Mouse (Mus musculus) regulatory T cell (primary cell): ENCODE measurements around the gene Hist1h3f.
"Not testable (repeated sequence)": the region's sequence is repeated elsewhere in the genome, so short reads cannot be mapped to it uniquely, and the experiment has no call there.

Source experiments
- in situ Hi-C: fragments of 300-600 bp; cut with MboI, MseI; formaldehyde crosslinking; loops from one replicate; pipeline ENCODE4 v1.15.1; 2025; ENCODE audit warnings: high pct_unique_total_duplicates

Gene Hist1h3f

DNA sequence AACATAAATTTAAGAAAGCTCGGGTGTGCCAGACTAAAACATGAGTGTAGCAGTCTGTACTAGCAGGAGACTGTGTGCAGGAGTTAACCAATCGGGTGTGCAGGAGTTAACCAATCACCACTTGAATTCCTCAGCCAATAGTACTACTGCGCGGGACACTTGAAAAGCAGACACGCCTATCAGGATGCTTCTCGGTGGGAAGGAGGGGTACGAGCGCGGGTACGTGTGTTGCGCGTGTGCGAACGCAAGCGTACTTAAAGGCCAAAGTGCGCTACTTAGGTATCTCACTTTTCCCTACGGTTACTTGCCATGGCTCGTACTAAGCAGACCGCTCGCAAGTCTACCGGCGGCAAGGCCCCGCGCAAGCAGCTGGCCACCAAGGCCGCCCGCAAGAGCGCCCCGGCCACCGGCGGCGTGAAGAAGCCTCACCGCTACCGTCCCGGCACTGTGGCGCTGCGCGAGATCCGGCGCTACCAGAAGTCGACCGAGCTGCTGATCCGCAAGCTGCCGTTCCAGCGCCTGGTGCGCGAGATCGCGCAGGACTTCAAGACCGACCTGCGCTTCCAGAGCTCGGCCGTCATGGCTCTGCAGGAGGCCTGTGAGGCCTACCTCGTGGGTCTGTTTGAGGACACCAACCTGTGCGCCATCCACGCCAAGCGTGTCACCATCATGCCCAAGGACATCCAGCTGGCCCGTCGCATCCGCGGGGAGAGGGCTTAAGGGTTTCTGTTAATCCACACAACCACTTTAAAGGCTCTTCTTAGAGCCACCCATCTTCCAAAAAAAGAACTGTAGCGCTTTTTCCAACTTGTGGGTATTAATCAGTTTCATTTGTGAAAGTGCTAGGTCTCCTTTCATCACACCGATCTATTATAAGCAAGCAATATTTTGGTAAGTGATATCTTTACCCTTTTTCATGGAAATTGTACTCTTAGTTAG is 8.4 kb upstream of the Hist1h3f start, which contains the start of gene Hist1h3g:
Hist1h3g (plus strand) TSS at position 286 of the 939 bp plus-strand sequence.
- in situ Hi-C loops = loop anchor here (10.0 kb wide), 2 partner anchors 49 to 1501 kb away; partner anchors contain the start of genes Hist1h2ah, Hist1h2bk and Hist1h4d

- in situ Hi-C loops = loop anchor here (10.0 kb wide), 2 partner anchors 49 to 1501 kb away; partner anchors contain the start of genes Hist1h2ah, Hist1h2bk and Hist1h4d
These were observed 7.6 kb upstream of the Hist1h3f start for GRCm38 (mm10) chr13:23536076-23536822.

DNA sequence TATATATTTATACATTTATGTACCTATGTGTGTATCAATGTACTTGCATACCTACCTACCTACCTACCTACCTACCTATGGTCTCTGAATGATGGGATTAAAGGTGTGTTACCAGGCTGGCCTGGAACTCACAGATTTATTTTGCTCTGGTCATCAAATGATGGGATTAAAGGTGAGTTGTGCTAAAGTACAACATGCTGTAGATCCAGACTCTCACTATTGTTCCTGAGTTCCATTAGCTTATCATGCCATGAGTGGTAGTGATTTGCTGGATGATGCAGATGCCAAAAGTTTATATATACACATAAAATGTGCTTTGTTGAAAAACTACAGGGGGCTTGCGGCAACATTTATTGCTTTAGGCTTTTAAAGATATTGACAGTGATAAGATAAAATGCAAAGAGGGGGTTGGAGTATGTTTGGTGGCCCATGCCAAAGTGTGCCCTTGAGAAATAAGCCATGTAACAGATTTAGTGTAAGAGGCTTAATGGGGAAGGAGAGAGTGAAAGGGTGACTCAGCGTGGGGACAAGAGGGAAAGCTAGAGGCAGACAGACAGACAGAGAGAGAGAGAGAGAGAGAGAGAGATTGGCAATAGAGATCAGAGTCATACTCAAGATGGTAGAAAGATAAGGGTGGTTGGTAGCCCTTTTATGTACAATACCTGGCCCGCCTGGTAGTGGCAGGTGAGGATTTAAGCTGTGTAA is 6.7 kb upstream of the Hist1h3f start:
- in situ Hi-C loops = loop anchor here (10.0 kb wide), 2 partner anchors 48 to 1502 kb away; partner anchors contain the start of genes Hist1h2ah, Hist1h2bk and Hist1h4d

GRCm38 (mm10) chr13:23538249-23538648 is 5.6 kb upstream of the Hist1h3f start:
- in situ Hi-C loops = loop anchor here (10.0 kb wide), 2 partner anchors 47 to 1503 kb away; partner anchors contain the start of genes Hist1h2ah, Hist1h2bk and Hist1h4d

DNA sequence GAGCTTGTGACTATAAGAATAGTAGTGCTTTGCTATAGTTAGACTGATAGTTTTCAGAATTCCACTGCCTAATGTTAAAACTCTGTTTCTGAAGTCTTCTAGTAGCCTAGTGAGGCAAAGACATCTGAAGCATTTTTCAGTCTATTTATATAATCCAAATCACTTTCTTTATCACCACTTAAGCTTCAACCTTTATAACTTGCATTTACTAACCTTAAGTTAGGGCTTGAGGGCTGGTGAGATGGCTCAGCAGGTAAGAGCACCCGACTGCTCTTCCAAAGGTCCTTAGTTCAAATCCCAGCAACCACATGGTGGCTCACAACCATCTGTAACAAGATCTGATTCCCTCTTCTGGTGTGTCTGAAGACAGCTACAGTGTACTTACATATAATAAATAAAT is 4.0 kb upstream of the Hist1h3f start:
- in situ Hi-C loops = loop anchor here (10.0 kb wide), 2 partner anchors 45 to 1505 kb away; partner anchors contain the start of genes Hist1h2ah, Hist1h2bk and Hist1h4d

- in situ Hi-C loops = no loop called here
These were observed 2.4 kb upstream of the Hist1h3f start for GRCm38 (mm10) chr13:23541497-23541896.

DNA sequence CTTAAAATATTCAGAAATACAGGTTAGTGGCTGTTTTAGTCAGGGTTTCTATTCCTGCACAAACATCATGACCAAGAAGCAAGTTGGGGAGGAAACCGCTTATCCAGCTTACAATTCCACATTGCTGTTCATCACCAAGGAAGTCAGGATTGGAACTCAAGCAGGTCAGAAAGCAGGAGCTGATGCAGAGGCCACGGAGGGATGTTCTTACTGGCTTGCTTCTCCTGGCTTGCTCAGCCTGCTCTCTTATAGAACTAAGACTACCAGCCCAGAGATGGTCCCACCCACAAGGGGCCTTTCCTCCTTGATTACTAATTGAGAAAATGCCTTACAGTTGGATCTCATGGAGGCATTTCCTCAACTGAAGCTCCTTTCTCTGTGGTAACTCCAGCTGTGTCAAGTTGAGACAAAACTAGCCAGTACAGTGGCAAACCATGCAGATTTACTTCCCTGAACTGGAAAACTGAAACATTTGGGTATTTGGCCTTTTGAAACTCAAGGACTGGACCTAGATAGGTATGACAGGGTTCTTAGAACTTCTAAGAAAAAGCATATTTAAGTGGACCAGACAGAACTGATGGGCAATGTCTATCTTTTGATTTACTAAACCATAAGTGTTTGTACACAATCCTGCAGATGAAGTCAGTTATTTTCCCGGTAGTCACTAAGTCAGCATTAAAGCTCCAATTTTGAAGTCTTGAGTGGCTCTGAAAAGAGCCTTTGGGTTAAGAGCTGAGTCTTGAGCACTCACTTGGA is 1.4 kb upstream of the Hist1h3f start:
- in situ Hi-C loops = not testable (repeated sequence)

- in situ Hi-C loops = not testable (repeated sequence)
These were observed 749 bp upstream of the Hist1h3f start, which contains the start of gene Hist1h2bh for GRCm38 (mm10) chr13:23542999-23543607. TSS of gene Hist1h2bh (minus strand) at chr13:23543392.

DNA sequence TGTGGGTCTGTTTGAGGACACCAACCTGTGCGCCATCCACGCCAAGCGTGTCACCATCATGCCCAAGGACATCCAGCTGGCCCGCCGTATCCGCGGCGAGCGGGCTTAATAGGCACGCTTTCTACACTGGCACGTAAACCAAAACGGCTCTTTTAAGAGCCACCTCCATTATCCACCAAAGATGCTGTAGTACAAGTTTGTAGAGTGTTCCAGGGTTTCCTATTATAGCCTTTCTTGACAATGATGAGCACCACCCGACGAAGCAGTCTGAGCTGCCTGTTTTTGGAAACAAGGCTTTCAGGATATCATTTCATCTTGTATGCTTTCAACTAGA is 902 bp downstream of the Hist1h3f start:
- in situ Hi-C loops = not testable (repeated sequence)

DNA sequence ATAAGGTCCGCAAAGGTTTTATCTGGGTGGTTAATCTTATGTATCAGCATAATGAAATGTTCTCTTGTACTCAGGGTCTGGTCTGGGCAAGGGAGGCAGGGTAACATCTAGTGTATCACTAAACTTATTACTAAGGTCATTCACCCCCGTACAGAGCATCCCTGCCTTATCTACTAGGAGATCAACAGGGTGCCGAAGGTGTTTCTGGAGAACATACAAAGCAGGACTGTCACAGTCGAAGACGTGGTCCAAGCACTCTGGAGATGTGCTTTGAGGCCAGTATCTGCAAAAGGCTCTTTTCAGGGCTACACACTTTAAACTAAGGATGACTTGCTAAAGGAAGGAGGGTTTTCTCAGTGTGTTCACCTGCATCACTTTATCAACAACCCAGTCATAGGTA is 2.8 kb downstream of the Hist1h3f start:
- in situ Hi-C loops = no loop called here

- in situ Hi-C loops = loop anchor here (25.0 kb wide), 2 partner anchors 1062 to 1738 kb away; partner anchors contain the start of genes Hist1h2ao, Hist1h2bq and Hist1h4m
These were observed 6.9 kb downstream of the Hist1h3f start for GRCm38 (mm10) chr13:23550761-23551145.

- in situ Hi-C loops = loop anchor here (25.0 kb wide), 2 partner anchors 1061 to 1739 kb away; partner anchors contain the start of genes Hist1h2ao, Hist1h2bq and Hist1h4m
These were observed 7.4 kb downstream of the Hist1h3f start, which contains the start of gene Hist1h4f for GRCm38 (mm10) chr13:23551146-23551834. TSS of gene Hist1h4f (minus strand) at chr13:23551648.

DNA sequence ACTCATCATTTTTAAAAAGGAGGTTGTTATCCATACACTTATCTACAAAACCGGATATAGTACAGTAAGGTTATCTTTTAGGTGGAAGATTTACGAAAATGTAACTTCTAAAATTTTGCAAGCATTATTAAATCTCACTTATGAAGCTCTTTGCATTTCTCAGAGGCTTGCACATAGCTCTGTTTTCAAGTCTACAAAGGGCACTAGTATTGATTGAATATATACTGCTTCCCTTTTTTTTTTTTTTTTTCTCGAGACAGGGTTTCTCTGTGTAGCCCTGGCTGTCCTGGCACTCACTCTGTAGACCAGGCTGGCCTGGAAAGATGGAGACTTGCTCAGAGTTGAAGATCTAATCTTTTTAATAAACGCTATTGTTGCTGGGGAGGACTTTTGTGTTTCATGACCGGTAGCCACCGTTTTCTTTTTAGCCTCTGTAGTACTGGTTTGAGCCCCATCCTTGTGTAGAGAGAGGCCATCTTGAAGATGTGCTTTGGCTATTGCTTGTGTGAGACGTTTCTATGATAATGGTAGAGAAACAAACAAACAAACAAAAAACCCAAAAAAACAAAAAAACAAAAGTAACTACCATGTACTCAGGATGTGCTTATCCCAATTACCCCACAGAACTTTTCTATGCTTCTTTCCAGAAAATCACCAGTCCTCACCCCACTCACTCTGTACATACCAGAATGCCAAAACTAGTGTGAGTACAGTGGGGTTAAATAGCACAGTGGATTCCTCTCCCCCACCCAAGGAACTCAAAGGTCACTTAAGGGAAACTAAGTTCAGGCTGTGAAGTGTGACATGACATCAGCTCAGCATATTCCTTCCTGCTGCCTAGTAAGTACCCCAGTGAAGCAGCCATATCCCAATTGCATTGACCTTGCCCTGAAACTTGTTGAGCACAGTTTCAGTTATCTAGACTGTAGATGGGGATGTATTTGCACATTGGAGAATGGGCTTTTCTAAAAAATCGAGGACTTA is 8.4 kb downstream of the Hist1h3f start:
- in situ Hi-C loops = loop anchor here (25.0 kb wide), 2 partner anchors 1060 to 1740 kb away; partner anchors contain the start of genes Hist1h2ao, Hist1h2bq and Hist1h4m

DNA sequence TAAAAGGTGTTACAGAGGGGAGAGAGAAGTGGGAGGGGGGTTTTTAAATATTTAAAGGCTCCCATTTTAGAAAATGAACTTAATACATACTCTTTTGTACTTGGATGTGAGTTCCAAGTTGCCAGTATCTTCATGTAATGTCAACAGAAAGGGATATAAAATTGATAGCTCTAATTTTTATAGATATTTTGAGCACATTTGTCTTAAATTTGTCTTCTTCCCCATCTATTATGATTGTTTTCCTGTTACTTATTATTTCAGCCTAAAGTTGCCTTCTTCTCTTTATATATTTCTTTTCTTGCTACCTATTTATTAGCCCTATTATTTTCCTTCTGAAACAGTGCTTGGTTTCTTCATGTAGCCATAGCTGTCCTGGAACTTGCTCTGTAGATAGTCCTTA is 9.1 kb downstream of the Hist1h3f start, which contains the start of gene Hist1h1d:
Hist1h1d (plus strand) TSS at position 301 of the 400 bp plus-strand sequence.
- in situ Hi-C loops = loop anchor here (25.0 kb wide), 2 partner anchors 1059 to 1741 kb away; partner anchors contain the start of genes Hist1h2ao, Hist1h2bq and Hist1h4m

- in situ Hi-C loops = loop anchor here (25.0 kb wide), 2 partner anchors 1058 to 1742 kb away; partner anchors contain the start of genes Hist1h2ao, Hist1h2bq and Hist1h4m
These were observed 10.5 kb downstream of the Hist1h3f start for GRCm38 (mm10) chr13:23554393-23554792.

DNA sequence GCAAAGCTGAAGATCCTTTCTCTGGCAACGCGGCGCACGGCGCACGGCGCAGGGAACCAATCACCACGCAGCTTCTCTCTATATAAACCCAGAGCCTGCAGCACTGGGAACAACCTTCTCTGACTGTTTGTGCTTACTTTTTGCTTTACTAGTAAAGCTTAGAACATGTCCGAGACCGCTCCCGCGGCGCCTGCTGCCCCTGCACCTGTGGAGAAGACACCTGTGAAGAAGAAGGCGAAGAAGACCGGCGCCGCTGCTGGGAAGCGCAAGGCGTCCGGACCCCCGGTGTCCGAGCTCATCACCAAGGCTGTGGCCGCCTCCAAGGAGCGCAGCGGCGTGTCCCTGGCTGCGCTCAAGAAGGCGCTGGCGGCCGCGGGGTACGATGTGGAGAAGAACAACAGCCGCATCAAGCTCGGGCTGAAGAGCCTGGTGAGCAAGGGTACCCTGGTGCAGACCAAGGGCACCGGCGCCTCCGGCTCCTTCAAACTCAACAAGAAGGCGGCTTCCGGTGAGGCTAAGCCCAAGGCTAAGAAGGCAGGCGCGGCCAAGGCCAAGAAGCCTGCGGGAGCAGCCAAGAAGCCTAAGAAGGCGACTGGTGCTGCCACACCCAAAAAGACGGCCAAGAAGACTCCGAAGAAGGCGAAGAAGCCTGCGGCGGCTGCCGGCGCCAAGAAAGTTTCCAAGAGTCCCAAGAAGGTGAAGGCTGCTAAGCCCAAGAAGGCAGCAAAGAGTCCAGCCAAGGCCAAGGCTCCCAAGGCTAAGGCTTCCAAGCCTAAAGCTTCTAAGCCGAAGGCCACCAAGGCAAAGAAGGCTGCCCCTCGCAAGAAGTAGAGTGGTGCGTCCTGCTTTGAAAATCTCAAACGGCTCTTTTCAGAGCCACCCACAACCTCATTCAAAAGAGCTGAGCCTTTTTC is 11.3 kb downstream of the Hist1h3f start:
- in situ Hi-C loops = loop anchor here (25.0 kb wide), 2 partner anchors 1057 to 1743 kb away; partner anchors contain the start of genes Hist1h2ao, Hist1h2bq and Hist1h4m
